Mouse (Mus musculus): Measurements from ENCODE around the gene 1700025F22Rik. TPM values are rescaled to one million over a fixed set of nuclear protein-coding genes. Genes with fewer than 3 reads are reported as not detected.
"Not testable (repeated sequence)": the region's sequence is repeated elsewhere in the genome, so short reads cannot be mapped to it uniquely, and the experiment has no call there.

1700025F22Rik gene
- polyA plus RNA-seq, 1 experiment from 2014 or later, result not detected

DNA sequence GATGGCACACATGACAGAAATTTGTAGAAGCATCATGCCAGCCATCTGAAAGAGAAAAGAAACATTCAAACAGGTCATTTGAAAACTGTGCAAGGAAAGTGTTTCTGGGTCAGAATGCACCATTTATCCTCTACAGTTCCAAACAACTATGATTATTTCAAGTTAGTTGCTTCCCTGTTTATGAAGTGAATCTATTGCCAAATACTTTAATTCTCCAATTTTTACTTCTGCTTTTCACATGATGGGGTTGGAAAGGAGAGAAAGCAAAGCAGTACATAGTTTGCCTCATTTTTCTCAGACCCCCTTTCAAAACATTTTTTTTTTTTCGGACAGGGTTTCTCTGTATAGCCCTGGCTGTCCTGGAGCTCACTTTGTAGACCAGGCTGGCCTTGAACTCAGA is 63.2 kb downstream of the 1700025F22Rik start:
- H3K4me2 ChIP-seq, result no peak overlapping the region
- H3K9me3 ChIP-seq, result no peaks in the 10 kb centered on the region
- 82% methylated on average over 1 of the region's 1 CpGs for WGBS
- no peak overlapping the region for H3K9ac ChIP-seq
- no peak for ATAC-seq (ENCODE audit: low FRiP score, low read depth)
- H3K27ac ChIP-seq (replicated peaks), result no peak overlapping the region
- H3K4me1 ChIP-seq (replicated peaks), result no peaks in the 10 kb centered on the region
- H3K4me3 ChIP-seq, result no peak overlapping the region
- H3K27me3 ChIP-seq, result no peaks in the 10 kb centered on the region
- no peaks in the 10 kb centered on the region for H3K36me3 ChIP-seq

GRCm38 (mm10) chr19:11098401-11098800 is 66.7 kb downstream of the 1700025F22Rik start:
- WGBS, result 78% methylated on average over 3 of the region's 3 CpGs
- H3K27ac ChIP-seq (replicated peaks), result no peak overlapping the region

GRCm38 (mm10) chr19:11092131-11092530 is 73.0 kb downstream of the 1700025F22Rik start:
- H3K36me3 ChIP-seq; H3K27me3 ChIP-seq; H3K27ac ChIP-seq (replicated peaks); ATAC-seq (ENCODE audit: low FRiP score, low read depth); H3K9me3 ChIP-seq; H3K4me1 ChIP-seq (replicated peaks); H3K9ac ChIP-seq: not testable (repeated sequence)
- Histone ChIP-seq H3K4me2 (peak overlapping the region; percentile 79), H3K4me3 (peak overlapping the region; percentile 42)
- 6% methylated on average over 50 of the region's 50 CpGs for WGBS

More at GRCm38 (mm10) chr19:11098401-11098800, 66.7 kb downstream of the 1700025F22Rik start:
- no peak for ATAC-seq (ENCODE audit: low FRiP score, low read depth)
- no peak overlapping the region for H3K9ac ChIP-seq
- no peak overlapping the region for H3K4me2 ChIP-seq
- H3K4me1 ChIP-seq (replicated peaks), result no peaks in the 10 kb centered on the region
- no peaks in the 10 kb centered on the region for H3K9me3 ChIP-seq
- no peak overlapping the region for H3K4me3 ChIP-seq
- H3K27me3 ChIP-seq, result peaks cover under 1% of the 10 kb centered on the region; the same call in 1 of the 2 replicates
- no peaks in the 10 kb centered on the region for H3K36me3 ChIP-seq

Other genes with a start within 250 kb of the 1700025F22Rik start
- 0.21 and 0.27 TPM in 2 replicates for gene Zp1, start 244.7 kb downstream of the 1700025F22Rik start, polyA plus RNA-seq (2015; fragmentation: Nextera tagmentation; extraction: Ambion mirVana)
- gene Ptgdr2, start 228.2 kb downstream of the 1700025F22Rik start, polyA plus RNA-seq (2015; fragmentation: Nextera tagmentation; extraction: Ambion mirVana), result 0.08 and 0.09 TPM in 2 replicates
- gene Ccdc86, start 216.1 kb downstream of the 1700025F22Rik start, polyA plus RNA-seq (2015; fragmentation: Nextera tagmentation; extraction: Ambion mirVana), result 14.6 and 14.9 TPM in 2 replicates
- not detected in 2 replicates for gene Ms4a10, start 190.7 kb downstream of the 1700025F22Rik start, polyA plus RNA-seq (2015; fragmentation: Nextera tagmentation; extraction: Ambion mirVana)
- gene Ms4a15, start 172.1 kb downstream of the 1700025F22Rik start, polyA plus RNA-seq (2015; fragmentation: Nextera tagmentation; extraction: Ambion mirVana), result 0.17 TPM in 1 of 2 replicates, not detected in the other
- not detected in 2 replicates for gene Ms4a18, start 147.3 kb downstream of the 1700025F22Rik start, polyA plus RNA-seq (2015; fragmentation: Nextera tagmentation; extraction: Ambion mirVana)
- not detected in 2 replicates for gene Ms4a8a, start 84.2 kb downstream of the 1700025F22Rik start, polyA plus RNA-seq (2015; fragmentation: Nextera tagmentation; extraction: Ambion mirVana)
- gene 1700017D01Rik, start 34.4 kb downstream of the 1700025F22Rik start, polyA plus RNA-seq (2015; fragmentation: Nextera tagmentation; extraction: Ambion mirVana), result not detected in 2 replicates
- gene Ms4a13, start 31.4 kb upstream of the 1700025F22Rik start, polyA plus RNA-seq (2015; fragmentation: Nextera tagmentation; extraction: Ambion mirVana), result not detected in 2 replicates
- not detected in 2 replicates for gene Ms4a12, start 67.1 kb upstream of the 1700025F22Rik start, polyA plus RNA-seq (2015; fragmentation: Nextera tagmentation; extraction: Ambion mirVana)
- not detected in 2 replicates for gene Ms4a1, start 100.9 kb upstream of the 1700025F22Rik start, polyA plus RNA-seq (2015; fragmentation: Nextera tagmentation; extraction: Ambion mirVana)
- not detected in 2 replicates for gene Ms4a5, start 118.6 kb upstream of the 1700025F22Rik start, polyA plus RNA-seq (2015; fragmentation: Nextera tagmentation; extraction: Ambion mirVana)
- gene Ms4a14, start 149.1 kb upstream of the 1700025F22Rik start, polyA plus RNA-seq (2015; fragmentation: Nextera tagmentation; extraction: Ambion mirVana), result 0.09 TPM in 1 of 2 replicates, not detected in the other
- 4.0 and 4.4 TPM in 2 replicates for gene Ms4a7, start 170.8 kb upstream of the 1700025F22Rik start, polyA plus RNA-seq (2015; fragmentation: Nextera tagmentation; extraction: Ambion mirVana)
- gene Ms4a4a, start 210.2 kb upstream of the 1700025F22Rik start, polyA plus RNA-seq (2015; fragmentation: Nextera tagmentation; extraction: Ambion mirVana), result 2.3 and 3.0 TPM in 2 replicates
- gene Ms4a4c, start 239.4 kb upstream of the 1700025F22Rik start, polyA plus RNA-seq (2015; fragmentation: Nextera tagmentation; extraction: Ambion mirVana), result 2.1 TPM in 1 of 2 replicates, not detected in the other